Mouse (Mus musculus): ENCODE results near the gene Wdr47.

- TF ChIP-seq CTCF (IDR thresholded peaks at IDR 0.05; ENCODE audit: low read depth) (no peak), EP300 (IDR thresholded peaks at IDR 0.05; ENCODE audit: low read depth) (no peak)
Measured at GRCm38 (mm10) chr3:108654566-108654965, 63.5 kb downstream of the Wdr47 start.
